Mouse (Mus musculus): ENCODE results near the gene Ilkap.

The Ilkap gene

GRCm38 (mm10) chr1:91413898-91414594, 15.4 kb upstream of the Ilkap start, which contains the start of gene Hes6:
Gene Hes6, minus strand, starts transcription at chr1:91414038.
- peak; percentile 91 for DNase-seq (ENCODE audit: low read depth)

GRCm38 (mm10) chr1:91413536-91413897, 14.9 kb upstream of the Ilkap start:
- no peak for DNase-seq (ENCODE audit: low read depth)

- peak; percentile 99 for DNase-seq (ENCODE audit: low read depth)
These were observed 14.5 kb upstream of the Ilkap start for GRCm38 (mm10) chr1:91413030-91413506.

- DNase-seq (ENCODE audit: low read depth): no peak
These were observed 13.8 kb upstream of the Ilkap start for GRCm38 (mm10) chr1:91412286-91413029.

- DNase-seq (ENCODE audit: low read depth): no peak
These were observed 13.1 kb upstream of the Ilkap start for GRCm38 (mm10) chr1:91411631-91412285.

GRCm38 (mm10) chr1:91407819-91408218, 9.2 kb upstream of the Ilkap start:
- no peak for DNase-seq (ENCODE audit: low read depth)

GRCm38 (mm10) chr1:91405406-91406169, 7.0 kb upstream of the Ilkap start:
- DNase-seq (ENCODE audit: low read depth): no peak

GRCm38 (mm10) chr1:91404976-91405375, 6.4 kb upstream of the Ilkap start:
- peak; percentile 51 for DNase-seq (ENCODE audit: low read depth)

- no peak for DNase-seq (ENCODE audit: low read depth)
These were observed 722 bp downstream of the Ilkap start for GRCm38 (mm10) chr1:91397927-91398259.

GRCm38 (mm10) chr1:91390369-91390768, 8.2 kb downstream of the Ilkap start:
- no peak for DNase-seq (ENCODE audit: low read depth)

- no peak for DNase-seq (ENCODE audit: low read depth)
These were observed 17.5 kb downstream of the Ilkap start for GRCm38 (mm10) chr1:91381091-91381471.

- peak; percentile 84 for DNase-seq (ENCODE audit: low read depth)
These were observed 18.0 kb downstream of the Ilkap start for GRCm38 (mm10) chr1:91380453-91381090.

GRCm38 (mm10) chr1:91373414-91373835, 25.2 kb downstream of the Ilkap start:
- no peak for DNase-seq (ENCODE audit: low read depth)

GRCm38 (mm10) chr1:91370055-91370454, 28.6 kb downstream of the Ilkap start:
- DNase-seq (ENCODE audit: low read depth): no peak

- no peak for DNase-seq (ENCODE audit: low read depth)
These were observed 29.2 kb downstream of the Ilkap start for GRCm38 (mm10) chr1:91369408-91369807.

- no peak for DNase-seq (ENCODE audit: low read depth)
These were observed 31.3 kb downstream of the Ilkap start for GRCm38 (mm10) chr1:91367295-91367694.

- DNase-seq (ENCODE audit: low read depth): no peak
These were observed 32.2 kb downstream of the Ilkap start, which contains the start of gene Erfe for GRCm38 (mm10) chr1:91366215-91367108. Gene Erfe, plus strand, starts transcription at chr1:91366430.

- no peak for DNase-seq (ENCODE audit: low read depth)
These were observed 32.8 kb downstream of the Ilkap start for GRCm38 (mm10) chr1:91365816-91366214.

- no peak for DNase-seq (ENCODE audit: low read depth)
These were observed 33.6 kb downstream of the Ilkap start for GRCm38 (mm10) chr1:91364822-91365644.

- peak; percentile 25 for DNase-seq (ENCODE audit: low read depth)
These were observed 36.5 kb downstream of the Ilkap start for GRCm38 (mm10) chr1:91362113-91362512.

Data from 416B (cell line).